Mouse (Mus musculus): ENCODE measurements at regions not wholly inside any gene's neighbourhood (a gene's known extent, or its start where the extent isn't known, plus 50 kb on each side); places are given as distances from the start of the nearest gene placed in this dataset.

GRCm38 (mm10) chr6:50968546-50968945 lies 314.3 kb upstream of the Npvf start:
- DNase-seq (ENCODE audit: low spot score in 2 of 2): no peak

DNA sequence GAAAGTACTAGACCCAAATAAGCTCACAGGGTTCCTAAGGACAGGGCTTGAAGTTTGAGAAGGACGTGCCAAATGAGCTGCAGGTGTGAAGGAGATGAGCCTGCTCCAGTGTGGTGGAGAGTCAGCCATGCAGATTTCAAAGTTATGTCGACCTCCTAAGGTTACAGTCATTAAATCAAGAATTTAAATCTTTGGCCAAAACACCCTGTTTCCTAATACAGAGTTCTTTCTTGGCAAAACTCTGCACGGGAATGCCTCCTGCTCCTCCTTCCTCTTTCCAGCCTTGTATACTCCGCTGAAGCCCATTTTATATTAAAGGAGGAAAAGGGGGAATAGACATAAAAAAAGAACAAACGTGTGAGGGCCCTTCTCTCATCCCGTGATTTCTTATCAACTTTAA lies 315.1 kb upstream of the Npvf start:
- DNase-seq (ENCODE audit: low spot score in 2 of 2): no peak

DNA sequence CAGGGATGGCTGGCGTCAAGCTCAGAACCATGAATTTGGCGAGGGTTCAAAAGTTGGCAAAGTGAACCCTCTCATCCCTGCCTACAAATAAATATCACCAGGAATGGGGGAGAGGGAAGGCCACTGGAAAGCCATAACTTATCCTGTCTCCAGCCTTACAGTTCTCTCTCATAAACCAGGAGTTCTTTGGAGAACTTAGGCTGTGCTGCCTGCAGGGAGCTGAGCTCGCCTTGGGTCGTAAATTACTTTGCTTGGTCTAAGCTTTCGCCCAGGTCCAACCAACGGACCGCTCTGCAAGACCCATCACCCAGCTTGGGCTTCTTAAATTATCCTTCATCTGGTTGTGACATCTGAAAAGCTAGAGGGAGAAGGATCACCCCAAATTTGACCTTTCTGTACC lies 315.8 kb upstream of the Npvf start:
- no peak for DNase-seq (ENCODE audit: low spot score in 2 of 2)

- DNase-seq (ENCODE audit: low spot score in 2 of 2): no peak
Observed at GRCm38 (mm10) chr6:50970770-50971169, 316.5 kb upstream of the Npvf start.

DNA sequence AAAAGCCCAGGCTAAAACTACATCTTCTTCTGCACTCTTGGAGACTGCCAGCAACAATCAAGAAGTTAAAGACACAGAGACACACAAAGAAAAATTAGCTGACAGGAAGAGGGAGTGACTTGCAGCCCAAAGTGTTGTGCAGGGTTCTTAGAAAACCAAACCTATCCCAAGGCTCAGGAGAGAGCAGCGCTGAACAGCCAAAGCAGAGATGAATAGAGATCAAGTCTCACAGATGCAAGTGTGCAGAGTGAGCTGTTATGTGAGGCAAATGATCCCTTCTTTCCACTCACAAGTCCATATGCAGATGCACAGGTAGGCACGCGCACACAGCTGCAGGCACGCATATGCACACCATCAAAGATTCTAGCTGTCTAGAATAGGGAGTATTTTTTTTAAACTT lies 318.0 kb upstream of the Npvf start:
- no peak for DNase-seq (ENCODE audit: low spot score in 2 of 2)

DNA sequence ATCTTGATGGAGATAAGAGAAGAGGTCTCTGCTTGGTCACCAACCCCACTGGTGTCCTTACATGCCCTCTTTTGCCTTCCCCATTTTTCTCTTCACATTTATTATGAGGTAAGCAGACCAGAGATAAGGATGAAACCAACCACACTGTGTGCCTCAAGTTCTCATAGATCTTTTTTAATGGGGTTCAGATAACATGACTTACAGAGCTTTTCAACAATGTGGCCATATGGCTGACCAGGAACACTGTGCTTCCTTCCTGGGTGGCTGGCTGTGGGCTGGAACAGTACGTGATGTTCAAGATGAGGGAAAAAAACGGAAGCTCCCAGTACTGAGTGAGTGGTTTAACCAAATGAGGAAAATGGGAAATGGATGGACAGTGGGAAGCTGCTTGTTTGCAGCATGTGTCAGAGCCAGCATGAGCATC lies 319.0 kb upstream of the Npvf start:
- no peak for DNase-seq (ENCODE audit: low spot score in 2 of 2)

- no peak for DNase-seq (ENCODE audit: low spot score in 2 of 2)
Observed at GRCm38 (mm10) chr6:50973815-50974214, 319.6 kb upstream of the Npvf start.

- DNase-seq (ENCODE audit: low spot score in 2 of 2): no peak
Observed at GRCm38 (mm10) chr6:50974961-50975360, 320.7 kb upstream of the Npvf start.

DNA sequence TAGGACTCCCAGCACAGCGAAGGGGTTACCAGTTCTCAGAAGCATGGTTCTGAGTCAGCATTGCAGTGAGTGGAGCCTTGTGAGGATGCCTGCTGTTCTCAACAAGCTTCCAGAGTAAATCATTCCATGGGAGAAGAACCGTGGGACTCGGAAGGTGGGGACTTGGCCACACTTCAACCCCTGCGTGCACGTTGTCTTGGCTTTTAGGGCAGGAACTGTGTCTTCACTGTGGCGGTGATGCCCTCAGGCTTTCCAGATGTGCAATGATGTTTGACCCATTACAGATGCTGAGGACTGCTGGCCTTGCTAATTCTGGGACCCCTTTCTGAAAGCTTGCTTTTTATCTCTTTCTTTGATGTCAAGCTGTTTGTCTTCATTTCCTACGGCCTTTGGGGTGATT lies 322.7 kb upstream of the Npvf start:
- DNase-seq (ENCODE audit: low spot score in 2 of 2): no peak

- no peak for DNase-seq (ENCODE audit: low spot score in 2 of 2)
Observed at GRCm38 (mm10) chr6:50977381-50977780, 323.1 kb upstream of the Npvf start.

DNA sequence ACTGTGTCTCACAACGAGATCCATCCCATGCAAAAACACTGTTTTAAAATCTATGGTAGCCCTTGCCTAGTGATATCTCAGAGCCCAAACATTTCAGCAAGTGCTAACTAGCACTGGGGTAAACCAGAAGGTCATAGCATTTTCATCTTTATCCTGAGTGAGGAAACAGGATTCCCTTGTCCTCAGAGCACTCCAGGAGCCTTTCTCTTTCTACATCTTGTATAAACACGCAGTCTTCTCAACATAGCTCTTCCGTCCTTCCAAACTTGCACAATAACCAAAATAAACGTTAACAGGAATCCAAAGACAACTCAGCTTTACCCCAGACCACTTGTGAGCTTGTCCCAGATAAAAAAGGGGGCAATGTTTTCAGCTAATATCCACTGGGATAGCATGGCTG lies 323.8 kb upstream of the Npvf start:
- no peak for DNase-seq (ENCODE audit: low spot score in 2 of 2)

DNA sequence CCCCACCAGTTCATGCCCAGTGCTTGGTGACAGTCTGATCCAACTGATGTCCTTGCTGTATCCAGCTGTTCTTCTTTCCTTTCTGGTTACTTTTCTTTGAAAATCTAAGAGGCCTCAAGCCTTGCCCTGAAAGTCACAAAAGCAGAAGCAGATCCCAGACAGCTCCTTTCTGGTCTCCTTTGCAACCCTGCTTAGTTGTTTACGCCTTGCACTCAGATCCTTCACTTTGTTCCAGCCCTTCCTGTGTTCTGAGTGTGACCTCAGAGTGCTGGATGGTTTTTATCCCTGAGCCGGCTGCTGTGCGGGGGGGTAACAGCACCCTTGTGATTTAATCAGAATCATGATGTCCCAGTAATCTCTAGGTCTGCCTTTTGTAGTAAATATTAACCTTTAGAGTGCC lies 324.3 kb upstream of the Npvf start:
- no peak for DNase-seq (ENCODE audit: low spot score in 2 of 2)

- DNase-seq (ENCODE audit: low spot score in 2 of 2): no peak
Observed at GRCm38 (mm10) chr6:50979764-50980163, 325.5 kb upstream of the Npvf start.

- peak in 1 of 2 experiments; percentile 11 for DNase-seq (ENCODE audit: low spot score in 2 of 2)
Observed at GRCm38 (mm10) chr6:50980311-50980710, 326.1 kb upstream of the Npvf start.

- no peak for DNase-seq (ENCODE audit: low spot score in 2 of 2)
Observed at GRCm38 (mm10) chr6:50981702-50982309, 327.6 kb upstream of the Npvf start.

DNA sequence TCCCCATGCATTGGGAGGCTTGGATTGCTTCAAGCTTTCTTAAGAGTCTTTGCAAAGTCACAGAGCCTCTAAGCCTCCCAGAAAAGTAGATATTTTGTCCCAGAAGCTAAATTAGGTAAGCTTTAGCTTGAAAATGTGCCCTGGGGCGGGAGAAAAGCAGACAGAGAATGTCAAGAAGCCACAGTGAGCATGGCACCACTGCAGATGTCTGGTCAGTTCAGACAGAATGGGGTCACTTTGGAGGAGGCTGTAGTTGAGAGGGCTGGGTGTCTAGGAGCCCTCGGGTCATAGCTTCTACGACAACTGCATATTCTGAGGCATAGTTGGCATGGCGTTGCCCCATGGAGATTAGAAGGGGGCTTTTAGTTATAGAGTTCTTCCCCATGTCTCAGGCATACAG lies 328.6 kb upstream of the Npvf start:
- DNase-seq (ENCODE audit: low spot score in 2 of 2): no peak

- DNase-seq (ENCODE audit: low spot score in 2 of 2): no peak
Observed at GRCm38 (mm10) chr6:50983511-50984099, 329.4 kb upstream of the Npvf start.

GRCm38 (mm10) chr6:50984157-50984905 lies 330.1 kb upstream of the Npvf start:
- DNase-seq (ENCODE audit: low spot score in 2 of 2): no peak

DNA sequence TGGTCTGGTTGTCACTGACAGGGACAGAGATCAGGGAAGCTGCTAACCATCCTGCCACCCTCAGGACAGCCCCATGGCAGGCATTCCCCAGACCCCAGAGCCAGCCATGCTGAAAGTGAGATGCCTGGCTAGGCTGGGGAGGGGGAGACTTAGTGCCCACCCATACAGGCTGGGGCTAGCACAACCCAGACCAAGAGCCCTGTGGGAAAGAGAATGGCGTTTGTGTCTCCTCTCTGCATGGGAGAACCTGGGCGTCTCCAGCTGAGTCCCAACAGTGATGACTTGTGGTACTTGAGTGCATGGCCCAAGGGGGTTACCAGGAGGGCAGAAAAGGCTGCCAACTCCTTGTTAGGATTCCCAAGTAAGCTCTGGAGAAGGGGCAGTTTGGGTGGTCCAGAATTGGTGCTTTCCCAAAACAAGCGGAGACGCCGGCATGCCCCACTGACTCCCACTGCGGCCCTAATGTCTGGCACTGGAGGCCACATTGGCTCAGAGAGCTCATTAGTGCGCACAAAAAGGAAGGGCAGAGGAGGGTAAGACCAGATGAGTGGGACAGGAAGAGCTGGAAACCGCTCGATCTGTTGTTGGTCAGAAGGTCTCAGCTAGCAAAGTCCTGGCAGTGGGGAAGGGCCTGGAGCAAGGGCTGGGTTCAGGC lies 332.2 kb upstream of the Npvf start:
- DNase-seq (ENCODE audit: low spot score in 2 of 2): no peak

GRCm38 (mm10) chr6:50988561-50988960 lies 334.3 kb upstream of the Npvf start:
- no peak for DNase-seq (ENCODE audit: low spot score in 2 of 2)

- DNase-seq (ENCODE audit: low spot score in 2 of 2): no peak
Observed at GRCm38 (mm10) chr6:50991528-50992125, 337.4 kb upstream of the Npvf start.

GRCm38 (mm10) chr6:50993952-50994351 lies 339.7 kb upstream of the Npvf start:
- DNase-seq (ENCODE audit: low spot score in 2 of 2): no peak
